Mouse (Mus musculus): Measurements from ENCODE around the gene Izumo1r.
"Not testable (repeated sequence)": the region's sequence is repeated elsewhere in the genome, so short reads cannot be mapped to it uniquely, and the experiment has no call there.

The Izumo1r gene

DNA sequence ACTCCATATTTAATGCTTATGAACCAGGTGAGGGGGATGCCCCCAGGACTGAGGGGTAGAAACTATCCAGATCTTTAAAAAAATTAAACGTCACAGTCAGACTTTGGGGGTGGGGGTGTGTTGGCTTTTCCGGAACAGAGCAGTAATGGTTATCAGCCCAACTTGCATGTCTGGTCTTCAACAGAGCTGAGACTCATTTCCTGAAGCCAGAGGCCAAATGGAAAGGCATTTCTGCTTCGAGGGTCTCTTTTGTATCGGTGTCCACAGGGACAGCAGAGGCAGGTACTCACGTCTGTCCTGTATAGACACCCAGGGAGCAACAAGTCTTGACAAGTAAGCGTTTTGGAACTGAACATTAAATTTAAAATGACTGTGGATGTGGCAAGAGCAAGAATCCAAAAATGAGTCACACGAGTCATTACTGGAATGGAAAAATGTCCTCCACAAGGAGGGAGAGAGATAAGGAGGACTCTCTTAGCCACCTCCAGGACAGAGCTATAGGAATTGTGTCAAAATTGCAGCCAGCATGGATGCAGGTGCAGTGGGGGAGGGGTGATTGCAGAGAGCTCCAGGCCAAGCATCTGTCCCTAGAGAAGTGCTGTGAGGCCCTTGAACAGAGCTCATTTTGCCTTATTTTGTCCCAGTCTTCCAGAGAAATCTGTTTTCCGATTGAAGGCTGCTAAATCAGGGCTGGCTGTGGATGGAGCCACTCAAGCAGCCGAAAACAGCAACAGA, 1.2 kb upstream of the Izumo1r start:
- DNase-seq (ENCODE audit: low read depth, low spot score), result no peak

DNA sequence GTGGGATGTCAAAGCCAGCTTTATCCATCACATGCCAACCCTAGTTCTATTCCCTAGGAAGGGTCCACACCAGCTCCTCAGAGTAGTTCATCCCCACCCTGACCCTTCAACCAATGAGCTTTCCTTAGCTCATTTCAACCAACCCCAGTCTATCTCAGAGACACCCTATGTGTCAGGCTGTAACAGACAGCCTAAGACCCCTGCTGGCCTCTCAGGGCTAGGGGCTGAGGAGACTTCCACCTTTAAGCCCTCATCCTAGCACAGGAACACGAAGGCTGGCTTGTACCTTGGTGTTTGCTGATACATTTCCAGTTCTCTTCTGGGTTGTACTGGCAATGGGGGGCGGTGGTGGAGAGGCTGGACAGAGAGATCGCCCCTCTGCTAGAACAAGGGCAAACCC, 743 bp downstream of the Izumo1r start:
- DNase-seq (ENCODE audit: low read depth, low spot score), result no peak

DNA sequence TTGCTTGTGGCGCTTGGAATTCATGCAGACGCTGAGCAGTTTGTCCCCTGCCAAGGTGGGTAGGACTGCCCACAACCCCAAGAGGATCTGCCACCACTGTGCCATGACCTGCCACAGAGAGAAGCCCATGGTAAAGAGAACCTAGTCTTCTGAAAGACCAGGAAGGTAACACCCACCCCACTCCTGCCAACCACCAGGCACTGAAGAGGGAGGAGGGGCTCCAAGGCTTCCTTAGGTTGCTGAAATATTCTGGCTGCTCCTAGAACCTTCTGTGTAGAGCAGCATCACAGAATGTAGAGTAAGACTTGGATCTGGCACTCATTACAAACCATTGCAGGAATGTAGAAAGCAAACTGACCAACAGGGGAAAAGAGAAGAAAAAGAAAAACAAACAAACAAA, 1.3 kb downstream of the Izumo1r start:
- DNase-seq (ENCODE audit: low read depth, low spot score), result no peak

DNA sequence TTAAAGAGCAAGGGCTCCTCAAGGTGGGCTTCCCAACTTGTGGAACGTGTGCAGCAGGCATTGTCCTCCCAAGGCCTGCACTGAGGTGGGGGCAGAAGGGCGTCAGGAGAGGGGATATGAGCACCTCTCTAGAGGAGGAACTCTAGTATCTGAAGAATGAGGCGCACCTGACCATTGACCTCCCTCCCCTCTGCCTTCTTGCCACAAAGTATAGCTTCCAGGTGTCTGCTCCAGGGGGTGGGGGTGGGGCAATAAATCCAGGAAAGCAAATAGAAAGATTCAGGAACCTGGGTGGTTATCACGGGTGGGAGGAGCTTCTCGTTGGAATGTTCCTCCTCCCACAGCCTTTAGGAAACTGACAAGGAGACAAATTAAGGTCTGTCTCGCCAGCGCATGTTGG, 2.0 kb downstream of the Izumo1r start:
- DNase-seq (ENCODE audit: low read depth, low spot score), result no peak

DNA sequence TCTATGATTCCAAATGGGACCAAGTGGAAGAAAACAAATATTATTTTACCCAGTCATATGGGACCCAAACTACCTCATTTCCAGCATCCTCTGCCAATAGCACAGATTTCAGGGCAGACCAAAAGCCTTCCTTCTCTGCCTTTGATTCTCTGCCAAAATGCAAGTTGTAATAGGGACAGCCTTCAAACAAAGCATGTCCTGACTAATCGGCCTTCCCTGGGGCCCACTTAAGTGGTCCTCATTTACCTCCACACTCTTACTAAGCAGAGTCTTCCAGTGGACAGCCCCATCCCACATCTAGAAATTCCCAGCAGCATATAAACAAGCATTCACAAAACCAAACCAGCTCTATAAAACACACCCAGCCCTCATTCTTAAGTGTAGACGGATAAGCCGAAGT, 6.6 kb downstream of the Izumo1r start:
- DNase-seq (ENCODE audit: low read depth, low spot score), result no peak

DNA sequence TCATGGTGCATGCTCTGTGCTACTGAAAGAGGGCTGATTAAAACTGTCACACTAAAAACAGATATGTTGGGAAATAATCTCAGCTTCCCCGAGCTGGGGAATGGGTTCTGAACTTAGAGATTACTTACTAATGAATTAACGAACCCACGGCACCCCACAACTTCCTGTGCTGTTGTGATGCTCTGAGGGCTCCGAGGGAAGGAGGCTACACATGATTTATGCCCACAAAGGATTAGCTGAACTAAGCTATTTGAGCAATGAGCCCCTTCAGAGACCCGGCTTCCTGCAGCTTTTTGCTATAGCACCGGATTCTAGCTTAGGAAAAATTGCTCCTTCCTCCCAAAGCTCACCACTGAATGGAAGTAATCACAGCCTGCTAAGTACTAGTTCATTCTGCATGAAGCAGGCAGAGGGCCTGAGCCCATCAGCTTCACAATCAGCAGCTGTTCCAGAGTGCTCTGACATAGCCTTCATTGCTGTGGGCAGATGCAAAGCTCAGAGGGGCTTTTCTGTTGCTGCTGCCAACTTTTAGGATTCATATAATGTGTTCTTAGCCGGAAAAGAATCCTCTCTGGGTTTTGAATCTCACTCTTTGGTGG, 8.4 kb downstream of the Izumo1r start:
- no peak for DNase-seq (ENCODE audit: low read depth, low spot score)

DNA sequence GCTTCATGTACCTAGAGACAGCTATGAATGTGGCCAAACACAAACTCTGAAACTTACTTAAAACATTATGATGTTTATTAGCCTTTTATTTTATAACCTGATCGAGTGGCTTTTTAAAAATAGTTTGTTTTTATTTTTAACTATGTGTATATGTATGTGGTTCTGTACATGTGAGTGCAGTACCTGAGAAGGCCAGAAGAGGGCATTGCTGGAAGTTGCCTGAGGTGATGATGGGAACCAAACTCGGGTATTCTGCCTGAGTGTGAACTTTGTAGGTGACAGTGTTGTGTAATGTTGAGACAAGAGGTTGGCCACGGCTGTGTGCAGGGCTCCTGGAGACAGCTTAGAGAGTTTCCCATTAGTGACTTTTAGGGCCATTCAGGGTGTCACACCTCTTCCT, 9.1 kb downstream of the Izumo1r start:
- DNase-seq (ENCODE audit: low read depth, low spot score), result no peak

DNA sequence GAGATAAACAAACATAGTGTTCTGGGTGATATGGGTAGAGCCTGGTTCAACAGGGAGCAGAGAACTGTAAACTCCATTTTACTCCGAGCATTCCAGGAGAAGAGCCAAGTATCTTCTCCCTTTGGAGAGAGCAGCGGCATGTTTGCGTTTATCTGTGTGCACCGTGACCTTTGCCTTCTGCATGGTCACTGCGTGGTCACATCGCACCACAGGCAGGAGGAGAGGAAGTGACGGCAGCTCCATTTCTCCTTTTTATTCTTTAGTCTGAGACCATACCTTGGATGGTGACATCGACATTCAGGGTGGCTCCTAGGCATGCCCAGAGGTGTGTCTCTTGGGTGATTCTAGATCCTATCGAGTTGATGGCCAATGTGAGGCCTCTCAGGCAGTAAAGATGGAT, 10.4 kb downstream of the Izumo1r start:
- DNase-seq (ENCODE audit: low read depth, low spot score), result no peak

DNA sequence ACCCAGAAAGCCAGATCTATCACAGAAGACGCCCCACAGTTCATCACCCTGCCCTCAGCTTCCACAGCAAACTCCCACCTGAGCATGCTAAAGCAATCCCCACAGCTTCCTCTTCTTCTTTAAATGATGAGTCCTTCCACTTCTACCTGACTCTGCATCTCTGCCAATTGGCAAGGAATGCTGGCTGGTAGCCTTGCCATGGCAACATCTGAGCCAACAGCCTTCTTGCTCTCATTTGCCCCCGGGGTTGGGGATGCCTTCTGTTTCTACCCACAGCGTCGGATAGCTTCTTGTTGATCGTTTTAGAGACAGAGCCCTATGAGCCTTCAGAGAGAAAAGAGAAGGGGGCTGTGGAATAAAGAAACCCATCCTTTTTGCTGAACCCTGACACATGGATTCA, 11.9 kb downstream of the Izumo1r start:
- DNase-seq (ENCODE audit: low read depth, low spot score), result no peak

DNA sequence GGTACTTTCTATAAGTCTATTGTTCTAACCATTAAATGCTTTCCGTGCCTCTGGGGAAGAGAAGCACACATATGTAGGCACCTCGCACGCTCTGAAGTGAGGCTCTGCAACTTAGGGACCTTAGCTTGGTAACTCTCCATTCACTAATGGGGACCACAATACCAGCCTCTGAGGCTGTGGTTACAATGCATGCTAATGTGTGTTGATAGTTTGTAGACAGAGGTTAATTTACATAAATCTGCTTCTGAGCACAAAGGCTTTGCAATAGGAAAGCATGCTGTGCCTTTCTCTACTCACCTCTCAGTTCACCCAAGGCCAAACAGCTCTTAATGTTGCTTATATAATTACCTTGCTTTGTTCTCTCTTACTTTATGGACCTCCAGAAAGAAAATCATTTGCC, 13.1 kb downstream of the Izumo1r start:
- DNase-seq (ENCODE audit: low read depth, low spot score), result no peak

DNA sequence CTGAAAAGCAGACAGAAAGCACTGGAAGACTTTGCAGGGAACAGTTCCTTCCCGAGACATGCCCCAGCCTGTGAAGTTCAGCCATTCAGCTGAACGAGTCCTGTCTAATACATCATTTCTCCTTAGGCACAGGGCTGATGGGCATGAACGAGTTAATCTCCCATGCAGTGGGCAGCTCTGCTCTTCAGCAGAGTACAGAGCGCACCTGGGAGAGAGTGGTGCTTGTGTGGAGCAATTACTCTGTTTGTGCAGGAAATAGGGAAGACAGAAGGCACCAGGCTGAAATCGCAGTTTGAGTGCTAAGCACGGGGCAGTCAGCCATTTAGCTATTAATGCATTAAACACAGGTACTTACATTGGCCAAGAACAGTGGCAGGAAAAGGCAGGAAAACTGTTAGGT, 15.1 kb downstream of the Izumo1r start:
- no peak for DNase-seq (ENCODE audit: low read depth, low spot score)

DNA sequence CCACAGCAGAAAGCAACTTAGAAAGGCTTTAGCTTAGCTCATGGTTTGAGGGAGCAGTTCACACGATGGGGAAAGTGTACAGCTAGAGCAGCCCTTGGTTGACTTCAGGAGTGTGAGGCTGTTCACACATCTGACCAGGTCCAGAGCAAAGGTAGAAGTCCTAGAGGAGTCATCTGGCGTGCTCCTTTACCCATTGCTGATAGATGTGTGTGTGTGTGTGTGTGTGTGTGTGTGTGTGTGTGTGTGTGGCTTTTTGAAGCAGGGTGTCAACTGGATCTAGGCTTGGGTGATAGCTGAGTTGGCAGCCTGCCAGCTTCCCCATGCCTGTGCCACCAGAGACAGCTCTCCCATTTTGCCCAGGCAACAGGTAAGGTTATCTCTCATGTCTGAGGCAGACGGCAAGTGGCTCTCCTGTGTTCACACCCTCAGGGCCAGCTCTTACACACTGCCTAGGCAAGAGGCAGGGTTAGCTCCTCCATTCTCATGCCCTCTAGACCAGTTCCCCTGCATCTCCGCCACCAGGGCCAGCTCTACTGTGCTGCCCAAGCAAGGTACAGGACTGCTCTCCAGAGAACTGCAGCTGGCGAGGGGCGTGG, 15.9 kb downstream of the Izumo1r start:
- no peak for DNase-seq (ENCODE audit: low read depth, low spot score)

DNA sequence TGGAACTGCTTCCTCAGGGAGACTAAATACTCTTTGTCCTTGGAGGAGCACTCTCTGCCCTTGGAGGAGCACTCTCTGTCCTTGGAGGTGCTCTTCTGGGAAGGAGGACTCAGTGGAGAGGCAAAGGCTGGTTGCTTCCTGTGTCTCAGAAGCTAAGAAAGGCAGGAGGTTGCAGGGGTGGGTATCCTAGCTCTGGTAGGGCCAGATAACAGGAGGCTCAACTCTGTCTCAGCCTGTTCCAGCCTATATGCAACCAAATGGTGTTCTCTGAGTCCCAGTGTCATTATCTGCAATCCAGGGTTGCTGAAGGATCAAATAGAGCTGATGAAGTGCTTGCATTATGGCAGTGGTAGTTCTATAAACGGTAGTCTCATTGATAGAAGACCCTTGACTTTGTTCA, 17.8 kb downstream of the Izumo1r start:
- DNase-seq (ENCODE audit: low read depth, low spot score), result no peak

DNA sequence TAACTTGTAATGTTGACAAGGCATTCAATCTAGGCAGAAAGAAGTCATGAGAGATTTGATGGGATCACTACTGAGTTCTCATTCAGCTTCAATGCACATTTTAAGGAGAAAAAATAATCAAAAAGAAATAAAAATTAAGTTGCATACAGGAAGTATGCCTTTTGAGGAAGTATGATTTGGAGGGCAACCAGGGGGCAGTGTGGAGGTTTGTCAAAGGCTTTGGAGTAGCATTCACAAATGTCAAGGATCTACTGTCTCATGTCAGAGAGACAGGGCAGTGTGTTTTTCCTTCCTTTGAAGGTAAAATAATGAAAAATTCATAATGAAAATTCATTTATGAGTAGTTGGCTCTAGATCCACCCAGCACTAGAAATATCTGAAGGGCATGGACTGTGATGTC, 18.6 kb downstream of the Izumo1r start:
- DNase-seq (ENCODE audit: low read depth, low spot score), result no peak

DNA sequence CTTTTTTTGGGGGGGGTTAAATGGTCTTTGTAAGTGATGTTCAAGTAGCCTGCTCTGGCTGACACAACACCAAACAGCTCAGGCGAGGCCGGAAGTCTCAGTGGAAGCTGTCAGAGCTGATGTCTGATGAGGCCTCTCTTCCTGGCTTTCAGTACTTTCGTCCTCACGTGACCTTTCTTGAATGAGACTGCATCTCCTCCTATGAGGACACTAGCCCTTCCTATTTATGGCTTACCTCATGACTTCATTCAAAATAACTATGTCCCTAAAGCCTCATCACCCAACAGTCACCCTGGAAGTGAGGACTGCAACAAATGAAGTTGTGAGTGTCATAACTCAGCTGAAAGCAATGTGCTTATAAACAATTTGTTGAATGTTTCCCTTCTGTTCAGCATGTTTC, 19.1 kb downstream of the Izumo1r start:
- no peak for DNase-seq (ENCODE audit: low read depth, low spot score)

DNA sequence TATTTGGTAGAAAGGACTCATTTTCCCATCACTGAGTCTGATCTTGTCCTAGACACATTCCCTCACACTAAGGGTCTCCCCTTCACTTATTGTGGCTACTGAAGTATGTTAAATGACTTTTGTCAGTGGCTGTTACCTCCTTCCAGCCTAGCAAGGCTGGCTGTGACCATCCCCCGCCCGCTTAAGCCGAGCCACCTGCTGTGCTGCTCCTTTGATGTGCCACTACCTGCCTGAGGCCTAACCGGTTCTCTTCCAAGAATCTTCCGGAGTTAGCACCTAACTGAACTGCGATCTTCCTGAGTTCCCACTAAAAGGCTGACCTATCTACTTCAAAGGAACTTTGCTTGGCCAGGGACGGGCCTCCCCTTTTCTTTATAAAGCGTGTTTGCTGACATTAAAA, 27.2 kb downstream of the Izumo1r start:
- DNase-seq (ENCODE audit: low read depth, low spot score), result not testable (repeated sequence)

DNA sequence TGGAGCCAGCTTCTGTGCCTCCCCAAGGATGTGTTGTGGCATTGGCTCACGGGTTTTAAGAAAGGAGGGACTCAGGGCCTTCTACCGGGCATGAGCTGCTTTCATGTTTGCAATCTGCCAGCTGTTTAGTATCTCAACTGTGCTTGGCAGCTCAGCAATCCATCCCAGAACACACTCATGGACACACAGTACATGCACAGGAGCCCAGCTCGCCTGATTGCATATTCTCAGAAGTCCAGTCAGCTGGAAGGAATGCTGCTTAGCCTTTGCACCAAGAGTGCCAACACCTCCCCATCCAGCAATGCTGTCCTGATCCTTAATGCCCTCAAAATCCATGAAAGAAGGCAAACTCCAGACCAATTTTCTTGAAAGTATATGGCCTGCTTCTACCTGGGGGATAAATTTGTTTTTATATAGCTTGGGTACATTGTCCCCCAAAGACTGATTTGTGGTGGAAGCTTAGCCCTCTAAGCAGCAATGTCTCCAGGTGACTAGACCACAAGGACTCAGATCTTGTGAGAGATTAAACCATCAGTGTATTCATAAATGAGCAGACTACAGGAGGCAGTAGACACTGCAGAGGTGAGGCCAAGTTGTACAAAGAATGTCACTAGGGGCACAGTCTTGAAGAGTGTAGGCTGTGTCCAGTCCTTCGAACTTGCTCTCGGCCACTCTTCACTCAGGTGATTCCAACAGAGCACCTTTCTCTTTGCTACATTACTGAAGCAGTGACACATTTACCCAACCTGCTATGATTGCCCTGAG, 27.8 kb downstream of the Izumo1r start:
- DNase-seq (ENCODE audit: low read depth, low spot score), result no peak

DNA sequence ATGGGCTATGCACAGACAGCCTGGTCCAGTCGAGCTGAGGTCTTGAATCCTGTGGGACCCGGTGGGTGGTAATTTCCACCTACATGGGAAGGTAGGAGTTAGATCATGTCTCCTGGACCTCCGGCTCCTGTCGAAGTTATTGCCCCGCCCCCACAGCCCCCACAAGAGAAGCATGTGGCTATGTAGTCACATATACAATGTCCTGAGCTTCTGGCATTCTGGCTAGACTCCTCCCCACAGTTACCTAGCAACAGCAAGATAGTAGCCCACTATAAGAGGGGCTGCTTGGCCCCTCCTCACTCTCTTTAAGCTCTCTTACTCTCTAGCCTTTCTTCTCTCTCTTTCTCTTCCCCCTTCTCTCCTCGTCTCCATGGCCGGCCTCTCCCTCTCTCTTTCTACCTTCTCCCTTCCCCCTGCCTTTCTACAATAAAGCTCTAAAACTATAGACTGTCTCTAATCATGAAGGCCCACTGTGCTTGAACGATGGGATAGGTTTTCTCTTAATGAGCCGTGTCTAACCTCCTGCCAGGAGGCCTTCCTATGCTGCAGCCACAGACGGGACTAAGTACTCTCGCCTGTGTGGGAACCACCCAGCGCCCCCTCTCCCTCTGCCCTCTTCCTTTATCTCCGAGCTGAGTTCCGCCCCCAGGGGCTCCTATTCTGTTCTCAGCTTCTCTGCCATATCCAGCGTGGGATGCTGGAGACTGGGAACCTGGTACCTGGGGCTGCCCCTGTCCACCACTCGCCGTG, 31.4 kb downstream of the Izumo1r start:
- DNase-seq (ENCODE audit: low read depth, low spot score), result no peak

DNA sequence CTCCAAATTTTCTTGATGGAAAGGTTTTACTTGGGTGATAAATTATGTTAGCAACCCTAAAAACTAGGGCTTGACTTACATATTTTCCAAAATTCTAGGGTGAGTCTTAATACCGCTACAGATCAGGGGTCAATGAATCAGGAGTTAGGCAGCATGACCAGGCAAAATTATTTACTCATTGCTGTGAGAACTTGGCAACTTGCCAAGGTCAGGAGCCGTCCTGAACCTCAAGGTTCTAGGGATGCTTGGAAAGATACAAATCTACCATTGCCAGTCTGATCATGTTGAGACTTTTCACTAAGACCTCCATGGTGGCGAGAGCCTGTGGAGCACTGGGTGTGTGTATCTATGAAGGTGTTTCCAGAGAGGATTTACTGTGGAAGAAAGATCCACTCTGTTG, 32.2 kb downstream of the Izumo1r start:
- no peak for DNase-seq (ENCODE audit: low read depth, low spot score)

DNA sequence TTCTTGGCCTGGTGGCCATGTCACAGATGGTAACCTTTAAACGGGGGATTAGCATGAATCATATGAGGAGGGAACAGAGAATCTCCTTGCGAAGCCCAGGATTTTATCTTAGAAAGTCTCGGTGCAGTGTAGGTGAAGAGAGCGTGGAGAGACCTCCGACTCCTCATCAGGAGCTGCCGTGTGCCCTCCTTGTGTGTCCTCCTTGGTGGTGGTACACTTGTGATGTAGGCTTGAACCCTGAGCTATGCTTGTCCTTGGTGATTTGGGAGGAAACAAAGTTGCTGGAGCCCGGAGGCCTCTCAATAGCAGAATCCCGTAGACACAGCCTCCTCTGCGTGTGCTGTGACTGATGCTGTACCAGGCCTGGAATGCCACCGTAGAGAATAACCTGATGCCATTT, 32.9 kb downstream of the Izumo1r start:
- DNase-seq (ENCODE audit: low read depth, low spot score), result no peak

DNA sequence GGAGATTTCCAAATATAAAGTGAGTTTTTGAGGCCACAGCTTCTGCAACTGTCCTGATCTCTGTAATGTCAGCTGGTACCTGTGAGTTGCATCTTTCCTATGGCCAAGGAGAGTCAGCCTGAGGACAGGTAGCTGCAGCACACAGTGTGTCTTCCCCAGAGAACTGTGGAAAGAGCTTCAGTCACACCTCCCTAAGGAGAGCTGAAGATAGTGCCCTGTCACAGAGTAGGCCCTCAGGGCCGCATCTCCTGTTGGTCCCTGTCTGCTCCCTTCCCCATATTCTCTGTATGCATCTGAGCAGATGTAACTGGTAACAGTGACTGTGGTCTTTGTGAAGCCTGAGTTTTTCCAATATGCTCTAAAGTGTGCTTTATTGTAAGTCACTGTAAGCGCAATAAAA, 33.4 kb downstream of the Izumo1r start:
- no peak for DNase-seq (ENCODE audit: low read depth, low spot score)

DNA sequence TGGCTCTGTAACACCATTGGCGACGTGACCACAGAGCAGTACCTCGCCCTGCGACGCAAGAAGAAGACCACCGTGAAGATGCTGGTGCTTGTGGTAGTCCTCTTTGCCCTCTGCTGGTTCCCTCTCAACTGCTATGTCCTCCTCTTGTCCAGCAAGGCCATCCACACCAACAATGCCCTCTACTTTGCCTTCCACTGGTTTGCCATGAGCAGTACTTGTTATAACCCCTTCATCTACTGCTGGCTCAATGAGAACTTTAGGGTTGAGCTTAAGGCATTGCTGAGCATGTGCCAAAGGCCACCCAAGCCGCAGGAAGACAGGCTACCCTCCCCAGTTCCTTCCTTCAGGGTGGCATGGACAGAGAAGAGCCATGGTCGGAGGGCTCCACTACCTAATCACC, 35.4 kb downstream of the Izumo1r start:
- DNase-seq (ENCODE audit: low read depth, low spot score), result no peak
